Mouse (Mus musculus) T-helper 2 cell (primary cell): ENCODE measurements at regions not wholly inside any gene's neighbourhood (a gene's known extent, or its start where the extent isn't known, plus 50 kb on each side); places are given as distances from the start of the nearest gene placed in this dataset.

Experiments used
- in situ Hi-C: fragments of 300-600 bp; cut with MboI, MseI; formaldehyde crosslinking; loops from one replicate; pipeline ENCODE4 v1.15.1; 2025; ENCODE audit warnings: high pct_unique_total_duplicates

GRCm38 (mm10) chr17:9848559-9849357 is 179.2 kb upstream of the Pabpc6 start:
- in situ Hi-C loops: no loop called here

- in situ Hi-C loops: no loop called here
Observed at GRCm38 (mm10) chr17:9845451-9846075, 176.0 kb upstream of the Pabpc6 start.

GRCm38 (mm10) chr17:9841103-9841502 is 171.6 kb upstream of the Pabpc6 start:
- in situ Hi-C loops: no loop called here

GRCm38 (mm10) chr17:9839256-9839655 is 169.7 kb upstream of the Pabpc6 start:
- in situ Hi-C loops: loop anchor here (10.0 kb wide), 1 partner anchor 874 kb away; no protein-coding TSS in a partner anchor

- in situ Hi-C loops: loop anchor here (10.0 kb wide), 1 partner anchor 872 kb away; no protein-coding TSS in a partner anchor
Observed at GRCm38 (mm10) chr17:9836995-9837842, 167.7 kb upstream of the Pabpc6 start.

DNA sequence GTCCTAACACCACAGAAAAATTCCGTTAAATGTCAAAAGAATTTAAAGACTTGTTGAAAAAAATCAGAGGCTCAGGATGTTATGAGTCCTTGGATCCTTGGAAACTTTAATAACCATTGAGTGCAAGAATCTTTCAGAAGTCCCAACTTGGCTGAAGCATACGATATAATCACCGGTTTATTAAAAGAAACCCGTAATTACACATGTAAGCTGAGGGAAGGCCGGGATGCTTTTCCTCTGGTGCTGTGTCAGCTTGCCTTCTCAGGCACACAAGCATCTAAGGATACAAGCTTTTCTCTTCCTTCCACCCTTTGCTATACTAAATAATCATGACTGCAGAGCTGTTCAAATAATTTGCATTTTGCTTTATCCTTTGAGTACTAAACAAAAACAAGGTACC is 160.4 kb upstream of the Pabpc6 start:
- in situ Hi-C loops: loop anchor here (10.0 kb wide), 1 partner anchor 865 kb away; no protein-coding TSS in a partner anchor

GRCm38 (mm10) chr17:9821358-9821757 is 151.8 kb upstream of the Pabpc6 start:
- in situ Hi-C loops: no loop called here

DNA sequence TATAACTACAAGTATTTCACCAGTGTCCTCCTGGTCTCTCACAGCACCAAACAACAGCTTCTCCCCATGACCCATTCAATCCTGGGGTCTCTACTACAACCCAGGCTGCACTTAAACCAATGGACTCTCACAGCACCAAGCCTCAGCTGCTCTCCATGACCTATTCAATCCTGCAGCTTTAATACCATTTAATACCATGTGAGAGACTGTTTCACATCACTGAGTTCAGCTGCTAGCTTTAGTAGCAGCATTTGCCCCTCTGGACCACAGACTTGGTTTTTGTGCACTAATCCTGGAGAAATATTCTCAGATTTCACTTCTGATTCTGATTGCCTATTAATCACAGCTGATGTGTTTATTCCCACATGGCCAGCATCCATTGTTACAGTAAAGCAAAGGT is 147.5 kb upstream of the Pabpc6 start:
- in situ Hi-C loops: loop anchor here (10.0 kb wide), 1 partner anchor 58 kb away; no protein-coding TSS in a partner anchor

- in situ Hi-C loops: no loop called here
Observed at GRCm38 (mm10) chr17:9797069-9797468, 127.6 kb upstream of the Pabpc6 start.

DNA sequence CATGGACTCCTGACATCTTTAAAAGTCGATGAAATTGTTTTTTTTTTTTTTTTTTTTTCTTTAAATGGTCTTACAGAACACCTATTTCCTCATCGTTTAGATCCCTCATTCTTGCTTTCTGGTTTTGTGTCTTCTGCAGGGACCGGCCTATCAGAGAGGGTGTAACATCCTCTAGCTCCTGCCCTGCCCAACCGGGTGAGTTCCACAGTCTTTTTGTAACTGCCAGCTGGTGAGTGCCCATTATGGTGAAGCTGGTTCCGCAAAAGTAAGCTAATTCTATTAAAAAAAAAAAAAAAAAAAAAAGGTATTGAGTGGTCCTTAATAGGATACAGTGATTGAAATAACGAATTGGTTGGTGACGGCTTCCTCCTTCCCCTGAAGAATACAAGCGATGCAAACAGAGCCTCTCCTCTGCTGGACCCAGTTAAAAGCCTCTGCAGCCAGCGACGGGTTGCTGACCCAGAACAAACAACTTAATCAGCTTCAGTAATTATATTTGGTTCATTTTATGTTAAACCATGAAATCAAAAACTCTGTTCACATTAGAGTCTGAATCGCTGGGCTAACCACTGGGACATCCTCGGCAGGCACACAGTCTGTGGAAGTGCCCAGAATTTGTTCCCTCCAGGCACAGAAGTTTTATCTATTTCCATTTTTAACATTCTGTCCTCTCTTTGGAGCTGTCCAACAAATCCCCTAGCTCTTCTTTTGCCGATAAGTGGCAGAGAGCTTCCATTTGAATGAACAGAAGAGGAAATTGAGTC is 126.9 kb upstream of the Pabpc6 start:
- in situ Hi-C loops: no loop called here

DNA sequence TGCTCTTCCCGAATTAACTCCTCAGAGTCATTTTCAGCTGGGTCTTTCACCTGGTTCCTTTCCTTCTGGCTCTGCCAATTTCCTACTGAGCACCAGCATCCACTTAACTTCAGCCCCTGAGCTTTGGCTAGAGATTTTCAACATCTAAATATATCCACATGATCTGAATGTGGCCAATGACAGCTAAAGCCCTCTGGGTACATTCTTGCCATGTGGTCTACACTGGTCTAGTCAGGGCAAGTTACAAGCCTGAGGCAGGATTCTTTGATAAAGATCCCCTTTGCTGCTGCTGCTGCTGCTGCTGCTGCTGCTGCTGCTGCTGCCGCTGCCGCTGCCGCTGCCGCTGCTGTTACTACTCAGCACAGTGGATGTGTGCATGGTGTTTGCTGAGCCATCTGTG is 109.3 kb upstream of the Pabpc6 start:
- in situ Hi-C loops: no loop called here

DNA sequence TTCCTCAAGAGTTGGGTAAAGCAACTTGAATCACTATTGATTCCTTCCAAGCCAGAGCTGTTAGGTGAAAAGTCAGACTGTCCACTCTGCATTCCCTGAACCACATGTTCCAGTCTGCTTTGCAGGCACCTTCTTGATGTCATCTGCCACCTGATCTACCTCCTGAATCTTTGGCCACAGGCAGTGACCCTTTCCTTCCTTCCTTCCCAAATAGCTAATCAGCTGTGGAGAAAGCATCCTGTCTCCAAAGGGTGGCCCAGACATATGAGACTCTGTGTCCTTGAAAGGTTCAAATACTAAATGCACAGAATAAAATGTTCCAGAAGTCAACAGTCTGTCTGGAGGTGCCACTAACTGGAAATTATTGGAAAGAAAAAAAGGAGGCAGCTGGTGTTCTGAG is 107.6 kb upstream of the Pabpc6 start:
- in situ Hi-C loops: no loop called here

GRCm38 (mm10) chr17:9776286-9777016 is 106.9 kb upstream of the Pabpc6 start:
- in situ Hi-C loops: no loop called here

- in situ Hi-C loops: no loop called here
Observed at GRCm38 (mm10) chr17:9775668-9776151, 106.2 kb upstream of the Pabpc6 start.

DNA sequence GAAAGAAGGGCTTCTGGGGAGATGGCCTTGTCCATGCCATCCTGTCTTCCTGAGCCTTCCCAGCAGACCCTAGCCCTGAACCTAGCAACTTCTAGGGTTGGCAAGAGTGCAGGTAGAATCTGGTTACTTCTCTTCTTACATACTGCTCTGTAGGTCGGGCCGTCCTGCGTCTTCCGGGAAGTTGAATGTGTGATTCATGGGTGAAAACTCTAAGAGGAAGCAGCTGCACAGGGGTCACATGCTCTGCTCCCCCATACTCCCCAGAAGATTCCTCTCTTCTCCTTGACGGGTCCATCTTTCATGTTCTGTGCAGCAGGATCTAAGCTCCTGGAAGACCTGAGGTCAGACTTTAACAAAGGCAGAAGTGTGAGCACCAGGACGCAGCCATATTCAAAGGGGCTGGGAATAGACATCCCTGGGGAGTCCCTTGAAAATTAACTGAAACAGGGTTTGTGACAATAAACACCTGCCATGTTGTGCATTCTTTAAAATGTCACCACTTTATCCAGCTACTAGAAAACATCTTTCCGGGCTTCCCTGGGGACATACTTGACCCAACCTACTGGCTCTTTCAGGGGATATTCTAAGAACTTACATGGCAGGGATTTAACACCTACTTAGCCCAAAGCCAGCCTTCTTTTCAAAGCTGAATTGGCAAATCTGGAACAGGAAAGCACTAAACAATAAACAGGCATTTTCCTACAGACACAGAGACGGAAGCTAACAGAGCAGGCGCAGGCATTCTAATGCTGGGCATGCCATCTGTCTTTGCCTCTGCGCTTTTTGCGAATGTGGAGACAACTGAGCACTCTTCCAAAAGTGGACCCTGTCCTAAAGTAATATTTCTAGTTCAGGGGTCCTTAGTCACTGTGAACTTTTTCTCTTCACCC is 105.5 kb upstream of the Pabpc6 start:
- in situ Hi-C loops: no loop called here

DNA sequence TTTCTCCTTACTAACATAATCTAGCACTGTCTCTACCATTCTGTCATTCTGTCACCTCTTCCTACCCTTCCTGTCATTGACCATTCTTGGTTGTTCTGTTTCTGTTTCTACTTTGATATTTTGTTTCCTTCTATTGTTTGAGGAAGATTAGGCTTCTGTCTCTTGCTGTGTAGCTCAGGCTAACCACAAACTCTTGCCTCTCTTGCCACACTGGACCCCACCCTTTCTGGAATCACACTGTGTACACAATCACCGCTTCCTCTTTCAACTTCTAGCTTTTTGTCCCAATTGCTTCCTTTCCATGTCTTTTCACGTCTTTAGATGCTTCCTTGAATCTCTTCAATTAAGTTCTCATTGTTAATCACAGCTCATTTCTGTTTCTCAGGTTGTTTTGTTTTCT is 104.2 kb upstream of the Pabpc6 start:
- in situ Hi-C loops: no loop called here

- in situ Hi-C loops: no loop called here
Observed at GRCm38 (mm10) chr17:9768275-9768674, 98.8 kb upstream of the Pabpc6 start.

GRCm38 (mm10) chr17:9765680-9766250 is 96.2 kb upstream of the Pabpc6 start:
- in situ Hi-C loops: no loop called here
